Mouse (Mus musculus): Measurements from ENCODE around the gene Ttf2. TPM values are rescaled to one million over a fixed set of nuclear protein-coding genes. Genes with fewer than 3 reads are reported as not detected.

Gene Ttf2
- 17.8 TPM for polyA plus RNA-seq (2017; shearing (Covaris generic))

GRCm38 (mm10) chr3:100969176-100969917 is at the start of gene Ttf2:
Gene Ttf2, minus strand, starts transcription at chr3:100969663.

GRCm38 (mm10) chr3:100921825-100922505 is 47.5 kb downstream of the Ttf2 start, which contains the start of gene Trim45:
Gene Trim45, plus strand, starts transcription at chr3:100922202.

Other genes with a start within 250 kb of the Ttf2 start
- not detected for gene Vtcn1, start 144.2 kb downstream of the Ttf2 start, polyA plus RNA-seq (2017; shearing (Covaris generic))
- gene Trim45, start 47.5 kb downstream of the Ttf2 start, polyA plus RNA-seq (2017; shearing (Covaris generic)), result 1.4 TPM
- gene Cd101, start 59.9 kb upstream of the Ttf2 start, polyA plus RNA-seq (2017; shearing (Covaris generic)), result 28.8 TPM
- gene Ptgfrn, start 140.6 kb upstream of the Ttf2 start, polyA plus RNA-seq (2017; shearing (Covaris generic)), result 0.48 TPM

Data from CD4-positive, CD25-positive, alpha-beta regulatory T cell, adult 9 weeks (primary cell).